Mouse (Mus musculus) lung, postnatal 0 days (tissue): ENCODE data around the gene Eps15.

Experiments
- CTCF ChIP-seq: IDR thresholded peaks from 2 replicates; pipeline ENCODE4 v1.5.1; 2016; ENCODE audit warnings: antibody characterized with exemption, mild to moderate bottlenecking
- EP300 ChIP-seq: IDR thresholded peaks from 2 replicates; pipeline ENCODE4 v1.6.1; 2016; ENCODE audit warnings: antibody characterized with exemption, mild to moderate bottlenecking, control low read depth

DNA sequence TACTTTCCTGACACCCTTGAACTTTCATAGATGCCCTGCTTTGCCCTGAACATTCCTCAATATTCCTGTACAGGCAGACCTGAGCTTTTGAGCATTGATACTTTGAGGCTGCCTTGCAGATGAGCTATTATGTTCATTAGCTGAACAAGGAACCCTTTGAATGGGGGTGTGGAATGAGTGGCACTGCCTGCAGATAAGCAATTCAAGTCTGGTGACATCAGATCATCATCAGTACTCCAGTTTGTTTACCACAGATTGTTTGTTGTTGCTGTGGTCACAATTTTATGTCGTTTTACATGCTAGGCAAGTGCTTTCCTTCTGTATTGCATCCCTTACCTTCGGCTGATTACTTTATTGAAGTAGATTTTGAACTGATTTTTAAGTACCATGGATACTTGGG lies 16.4 kb downstream of the Eps15 start:
- TF ChIP-seq CTCF = no peak
- no peak for TF ChIP-seq EP300
